Mouse (Mus musculus): ENCODE data around the gene Bbs5.
"Not testable (repeated sequence)": the region's sequence is repeated elsewhere in the genome, so short reads cannot be mapped to it uniquely, and the experiment has no call there.

Gene Bbs5

DNA sequence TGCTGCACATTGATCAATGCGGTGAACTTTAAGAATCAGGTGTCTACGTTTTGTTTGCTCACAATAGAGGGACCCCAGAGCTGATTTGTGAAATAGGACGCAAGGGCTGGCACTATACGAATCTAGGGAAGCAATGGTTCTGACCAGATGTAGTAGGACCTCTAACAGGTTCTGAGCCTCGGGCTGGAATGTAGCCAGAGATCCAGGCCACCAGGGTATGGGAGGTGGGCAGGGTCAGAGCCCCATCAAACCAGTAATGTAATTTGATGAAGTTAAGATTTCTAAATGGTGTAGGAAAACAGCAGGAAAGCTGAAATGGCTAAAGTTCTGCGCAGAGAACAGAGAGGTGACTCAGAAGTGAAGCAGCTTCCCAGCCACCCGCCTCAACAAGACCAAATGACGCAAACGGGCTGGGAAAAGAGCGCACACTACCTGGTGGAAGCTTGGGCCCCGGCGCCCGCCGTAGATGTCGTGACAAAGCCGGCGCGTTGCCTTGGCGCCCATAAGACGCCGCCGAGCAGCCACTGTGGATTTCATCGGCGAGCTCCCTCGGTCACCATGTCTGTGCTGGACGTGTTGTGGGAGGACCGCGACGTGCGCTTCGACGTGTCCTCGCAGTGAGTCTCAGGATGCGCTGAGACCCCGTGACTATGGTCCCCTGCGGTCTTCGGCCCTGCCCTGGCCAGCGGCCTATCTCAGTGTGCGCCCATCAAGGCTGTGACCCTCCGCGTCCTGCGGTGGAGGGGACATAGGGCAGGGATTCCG lies at the start of gene Bbs5:
TSS of gene Bbs5 (plus strand) at position 446 of the 765 bp plus-strand sequence.
- DNase-seq: peak; percentile 53 to 65

GRCm38 (mm10) chr2:69603726-69604393 lies 43.1 kb upstream of the Bbs5 start:
- DNase-seq: no peak

DNA sequence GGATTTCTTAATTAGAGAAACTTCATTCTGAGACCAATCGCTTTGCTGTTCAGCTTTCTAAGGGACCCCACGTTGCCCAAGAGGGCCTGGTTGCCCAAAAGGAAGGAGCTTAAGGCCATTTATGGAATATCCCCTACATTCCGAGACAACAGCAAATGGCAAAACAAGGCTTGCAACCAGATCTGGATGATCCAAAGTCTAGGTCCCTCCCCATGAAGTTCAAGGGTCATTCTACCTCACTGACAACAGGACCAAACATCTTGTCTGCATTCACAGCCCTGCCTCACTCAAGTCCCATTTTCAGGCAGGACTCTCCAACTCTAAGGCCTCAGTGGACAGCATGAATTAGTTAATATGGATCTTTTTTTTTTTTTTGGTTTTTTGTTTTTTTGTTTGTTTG lies 40.4 kb upstream of the Bbs5 start:
- DNase-seq: no peak

DNA sequence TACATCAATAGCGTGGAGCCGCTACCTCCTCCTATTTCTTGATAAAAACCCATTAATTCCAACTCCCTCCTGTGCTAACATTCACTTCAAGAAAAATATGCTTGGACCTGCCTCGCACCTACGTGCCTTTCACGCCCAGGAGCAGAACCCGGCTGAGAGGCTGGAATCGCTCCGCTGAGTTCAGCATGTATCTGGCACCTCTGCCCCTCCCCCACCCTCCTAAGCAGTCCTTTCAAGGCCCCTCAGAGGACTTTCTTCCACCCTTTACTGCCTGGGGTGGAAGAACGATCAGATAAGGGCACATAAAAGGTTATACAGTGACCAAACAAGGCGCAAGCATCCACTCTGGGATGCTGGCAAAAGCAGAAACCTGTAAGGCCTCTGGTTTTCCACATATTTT lies 34.7 kb upstream of the Bbs5 start:
- DNase-seq: no peak

DNA sequence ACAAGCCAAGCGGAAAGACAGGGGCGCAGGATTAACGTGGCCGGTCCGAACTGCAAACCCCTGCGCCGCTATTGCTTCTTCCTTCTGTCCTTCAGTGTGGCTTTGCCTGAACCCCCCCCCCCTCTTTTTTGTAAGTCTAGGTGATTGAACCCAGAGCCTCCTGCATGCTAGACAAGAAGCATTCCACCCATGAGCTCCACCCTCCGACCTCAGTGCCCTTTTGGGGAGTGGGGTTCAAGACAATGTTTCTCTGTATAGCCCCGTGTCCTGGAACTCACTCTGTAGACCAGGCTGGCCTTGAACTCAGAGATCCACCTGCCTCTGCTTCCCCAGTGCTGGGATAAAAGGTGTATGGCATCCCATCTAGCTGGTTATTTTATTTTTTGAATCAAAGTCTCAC lies 34.3 kb upstream of the Bbs5 start:
- no peak for DNase-seq

- no peak for DNase-seq
Observed at GRCm38 (mm10) chr2:69613237-69613636, 33.7 kb upstream of the Bbs5 start.

DNA sequence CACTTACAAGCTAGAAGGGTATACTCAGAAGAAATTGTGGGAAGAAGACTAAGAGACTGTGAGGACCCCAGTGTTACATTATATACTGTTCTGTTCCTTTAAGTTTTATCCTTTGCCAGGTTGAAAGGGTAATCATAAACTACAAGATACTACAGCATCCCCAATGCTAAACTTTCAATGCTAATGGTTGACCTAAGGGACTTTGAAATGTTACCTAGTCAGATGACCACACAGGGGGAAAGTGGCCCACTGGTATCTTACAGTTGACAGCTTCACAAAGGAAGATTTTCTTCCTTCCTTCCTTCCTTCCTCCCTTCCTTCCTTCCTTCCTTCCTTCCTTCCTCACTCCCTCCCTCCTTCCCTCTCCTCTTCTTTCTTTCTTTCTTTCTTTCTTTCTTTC lies 28.6 kb upstream of the Bbs5 start:
- no peak for DNase-seq

DNA sequence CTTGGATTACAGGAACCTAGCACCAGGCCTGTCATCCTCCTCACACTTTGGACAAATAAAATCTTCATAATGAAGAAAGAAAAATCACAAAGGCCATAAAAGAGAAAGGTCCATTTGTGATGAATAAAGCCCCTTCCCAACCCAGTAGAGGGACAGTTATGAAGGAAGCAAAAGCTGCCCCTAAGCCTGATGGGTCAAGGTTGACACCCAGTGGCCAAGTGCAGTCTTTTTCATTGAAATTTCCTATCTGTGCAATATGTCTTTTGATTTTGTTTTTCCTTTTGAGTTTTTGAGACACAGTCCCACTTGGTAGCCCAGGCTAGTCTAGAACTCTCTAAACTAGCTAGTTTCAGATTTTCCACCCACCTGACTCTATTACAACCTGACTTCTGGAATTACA lies 27.7 kb upstream of the Bbs5 start:
- no peak for DNase-seq

GRCm38 (mm10) chr2:69629215-69629614 lies 17.8 kb upstream of the Bbs5 start:
- no peak for DNase-seq

GRCm38 (mm10) chr2:69629914-69630313 lies 17.1 kb upstream of the Bbs5 start:
- no peak for DNase-seq

GRCm38 (mm10) chr2:69630792-69631191 lies 16.2 kb upstream of the Bbs5 start:
- no peak for DNase-seq

DNA sequence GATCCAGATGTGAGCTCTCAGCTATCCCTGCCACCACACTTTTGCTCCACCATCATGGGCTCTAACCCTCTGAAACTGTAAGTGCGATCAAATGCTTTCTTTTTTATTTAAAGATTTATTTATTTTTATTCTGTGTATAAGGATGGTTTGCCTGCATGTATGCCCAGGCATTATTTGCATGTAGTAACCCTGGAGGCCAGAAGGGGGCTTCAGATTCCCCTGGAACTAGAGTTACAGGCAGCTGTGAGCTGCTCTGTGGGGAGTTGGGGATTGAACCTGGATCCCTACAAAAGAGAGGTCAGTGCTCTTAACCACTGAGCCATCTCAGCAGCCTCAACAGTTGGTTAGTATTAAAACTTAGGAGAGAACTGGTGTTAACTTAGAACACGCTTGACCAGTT lies 15.5 kb upstream of the Bbs5 start:
- DNase-seq: peak in 1 of 2 experiments; percentile 27

GRCm38 (mm10) chr2:69635064-69635701 lies 11.8 kb upstream of the Bbs5 start:
- DNase-seq: peak in 1 of 2 experiments; percentile 37

- peak; percentile 21 to 62 for DNase-seq
Observed at GRCm38 (mm10) chr2:69635807-69636206, 11.2 kb upstream of the Bbs5 start.

GRCm38 (mm10) chr2:69637989-69638388 lies 9.0 kb upstream of the Bbs5 start:
- not testable (repeated sequence) for DNase-seq

DNA sequence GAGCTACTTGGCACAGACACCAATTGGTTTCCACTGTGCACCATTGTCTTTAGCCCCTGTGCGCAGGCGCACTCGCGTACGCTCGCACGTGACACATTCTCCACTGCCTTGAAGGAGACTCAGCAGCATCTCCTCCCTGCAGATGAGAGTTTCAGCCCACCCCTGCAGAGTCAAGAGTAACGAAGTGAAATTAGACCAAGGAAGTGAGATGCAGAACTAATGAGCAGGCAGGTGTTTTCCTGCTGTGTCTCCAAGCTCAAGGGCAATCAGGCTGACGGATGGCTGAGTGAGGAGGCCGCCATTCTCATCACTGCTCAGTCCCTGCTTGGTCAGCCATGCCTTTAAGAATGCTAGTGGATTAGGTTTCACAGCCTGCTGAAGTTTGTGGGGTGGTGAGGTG lies 6.9 kb upstream of the Bbs5 start:
- no peak for DNase-seq

DNA sequence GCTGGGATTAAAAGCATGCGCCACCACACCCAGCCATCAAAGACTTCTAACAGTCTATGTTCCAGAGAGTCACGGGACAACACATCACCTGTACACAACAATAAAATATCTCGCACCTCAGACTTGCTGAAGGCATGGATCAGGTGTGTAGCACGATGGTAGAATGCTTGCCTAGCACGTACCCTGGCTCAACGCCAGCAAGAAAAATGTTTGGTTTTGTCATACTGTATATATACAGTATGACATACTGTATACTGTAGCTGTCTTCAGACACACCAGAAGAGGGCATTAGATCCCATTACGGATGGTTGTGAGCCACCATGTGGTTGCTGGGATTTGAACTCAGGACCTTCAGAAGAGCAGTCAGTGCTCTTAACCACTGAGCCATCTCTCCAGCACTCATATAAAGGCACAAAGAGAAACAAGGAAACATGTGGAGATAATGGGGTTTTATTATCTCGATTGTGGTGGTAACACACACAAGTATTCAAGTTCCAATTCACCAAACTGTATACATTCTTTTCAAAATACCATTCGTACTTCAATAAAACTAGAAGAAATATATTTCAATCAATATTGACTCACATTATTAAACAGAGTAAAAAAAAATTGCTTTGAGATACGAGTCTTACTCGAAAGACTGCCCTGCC lies 1.9 kb upstream of the Bbs5 start:
- DNase-seq: no peak

DNA sequence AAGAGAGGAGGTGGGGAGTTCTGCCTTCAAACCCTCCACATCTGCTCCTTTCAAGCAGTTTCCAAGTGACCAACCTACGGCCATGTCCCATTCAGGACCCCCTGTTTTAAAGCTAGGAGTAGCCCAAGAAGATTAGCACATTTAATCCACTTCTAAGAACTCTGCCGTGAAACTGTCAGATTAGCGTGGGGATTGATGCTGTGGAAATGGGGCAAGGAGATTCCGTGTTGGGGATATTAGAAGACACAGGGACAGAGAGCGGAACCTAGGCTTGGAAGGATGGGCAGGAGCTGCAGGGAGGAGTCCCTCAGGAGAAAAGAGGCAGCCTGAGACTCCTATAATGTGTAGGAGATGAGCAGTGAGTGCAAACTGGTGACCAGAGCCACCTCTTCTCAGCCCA lies 2.7 kb downstream of the Bbs5 start:
- DNase-seq: no peak

DNA sequence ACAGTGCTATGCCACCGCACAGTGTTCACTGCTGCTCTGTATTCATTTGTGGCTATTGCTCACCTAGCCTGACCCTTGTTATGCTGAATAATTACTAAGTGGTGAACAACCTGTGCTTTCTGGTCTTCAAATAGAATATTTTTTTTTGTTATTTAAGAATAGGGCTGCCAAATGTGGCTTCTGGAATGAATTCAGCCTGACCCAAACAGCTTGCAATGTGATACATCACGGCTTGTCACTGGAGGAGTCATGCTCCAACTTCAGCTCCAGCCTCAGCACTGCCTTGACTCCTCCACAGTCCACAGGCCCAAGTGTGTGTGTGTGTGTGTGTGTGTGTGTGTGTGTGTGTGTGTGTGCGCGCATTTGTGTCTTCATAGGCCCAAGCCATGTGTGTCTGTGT lies 12.4 kb downstream of the Bbs5 start:
- no peak for DNase-seq

- no peak for DNase-seq
Observed at GRCm38 (mm10) chr2:69663827-69664476, 17.0 kb downstream of the Bbs5 start.

- no peak for DNase-seq
Observed at GRCm38 (mm10) chr2:69667656-69668055, 20.7 kb downstream of the Bbs5 start.

- no peak for DNase-seq
Observed at GRCm38 (mm10) chr2:69668414-69668813, 21.4 kb downstream of the Bbs5 start.

- DNase-seq: no peak
Observed at GRCm38 (mm10) chr2:69669853-69670252, 22.9 kb downstream of the Bbs5 start, which contains the start of gene Klhl41. TSS of gene Klhl41 (plus strand) at chr2:69670120.
